Mouse (Mus musculus) midbrain, postnatal 0 days (tissue): ENCODE results near the gene Trpm8. TPM values are rescaled to one million over a fixed set of nuclear protein-coding genes. Genes with fewer than 3 reads are reported as not detected.
A peak's percentile ranks its signal among the peaks of the same experiment; 100 is the strongest.

ENCODE experiments used
- ATAC-seq: fragments of 200-750 bp; cut with Nextera tagmentation; 2 replicates; pipeline ENCODE4 v1.8.0; 2017; ENCODE audit warnings: moderate number of reproducible peaks, mild to moderate bottlenecking, moderate TSS enrichment, moderate library complexity; ENCODE audit not compliant: low FRiP score
- DNase-seq: peaks from one replicate; pipeline ENCODE4 v3.0.0-alpha.2; 2015; ENCODE audit warnings: low spot score
- H3K27ac ChIP-seq: fragments of 300-500 bp; sonication (generic); 2 replicates; pipeline ENCODE4 v1.5.1; 2014; ENCODE audit warnings: low read depth, mild to moderate bottlenecking, low read length, mixed read lengths
- H3K27me3 ChIP-seq: fragments of 300-500 bp; sonication (generic); 2 replicates; pipeline ENCODE4 v1.6.1; 2014; ENCODE audit warnings: low read length, control low read depth, mixed read lengths; ENCODE audit not compliant: insufficient read depth
- H3K36me3 ChIP-seq: fragments of 300-500 bp; sonication (generic); 2 replicates; pipeline ENCODE4 v1.6.1; 2014; ENCODE audit warnings: low read length, control low read depth, mixed read lengths; ENCODE audit not compliant: insufficient read depth
- H3K4me1 ChIP-seq: fragments of 300-500 bp; sonication (generic); 2 replicates; pipeline ENCODE4 v1.6.1; 2014; ENCODE audit warnings: mild to moderate bottlenecking, control low read depth, antibody characterized with exemption, low read length, mixed read lengths; ENCODE audit not compliant: insufficient read depth
- H3K4me2 ChIP-seq: fragments of 300-500 bp; sonication (generic); 2 replicates; pipeline ENCODE4 v1.6.1; 2014; ENCODE audit warnings: low read depth, mild to moderate bottlenecking, low read length, mixed read lengths; ENCODE audit not compliant: poor library complexity, severe bottlenecking
- H3K4me3 ChIP-seq: fragments of 300-500 bp; sonication (generic); 2 replicates; pipeline ENCODE4 v1.5.1; 2014; ENCODE audit warnings: low read depth, mild to moderate bottlenecking, low read length, moderate library complexity
- H3K9ac ChIP-seq: fragments of 300-500 bp; sonication (generic); replicated peaks from 2 replicates; pipeline ENCODE4 v1.6.1; 2014; ENCODE audit warnings: mild to moderate bottlenecking, low read length, moderate library complexity, mixed read lengths; ENCODE audit not compliant: poor library complexity, severe bottlenecking
- H3K9me3 ChIP-seq: fragments of 300-500 bp; sonication (generic); 2 replicates; pipeline ENCODE4 v1.6.1; 2016; ENCODE audit warnings: low read length, control low read depth
- CTCF ChIP-seq: IDR thresholded peaks from 2 replicates; pipeline ENCODE4 v1.5.1; 2016; ENCODE audit warnings: antibody characterized with exemption, mild to moderate bottlenecking
- WGBS: fragments of 180-500 bp; shearing (Covaris S2); extraction: QIAGEN DNeasy Blood & Tissue Kit; methylation state at CpG from one replicate; pipeline ENCODE4 v1.1.7; 2014; 5-methylcytosine and 5-hydroxymethylcytosine counted together
- polyA plus RNA-seq: library from polyadenylated mRNA; unstranded; fragments of >200 nt; fragmentation: Nextera tagmentation; extraction: Ambion mirVana; gene quantifications from 2 replicates; pipeline ENCODE4 v1.2.1, GENCODE M21; 2015
- total RNA-seq: library from RNA; depleted of rRNA; stranded (reverse); fragments of >200 nt; gene quantifications from 2 replicates; pipeline ENCODE4 v1.2.3, GENCODE M21; 2014

Trpm8 gene
- total and polyA plus RNA-seq, 2 experiments from 2014 or later = 0.21 to 1.2 TPM

- TF ChIP-seq CTCF = no peak
- H3K4me2 ChIP-seq = no peak overlapping the region
- no peak for ATAC-seq
- H3K9ac ChIP-seq = no peak overlapping the region
- H3K27me3 ChIP-seq = no peaks in the 10 kb centered on the region
- H3K9me3 ChIP-seq = peaks cover 68% of the 10 kb centered on the region
- no peak for DNase-seq
- H3K36me3 ChIP-seq = peaks cover 30% of the 10 kb centered on the region
- 80% methylated on average over 10 of the region's 10 CpGs for WGBS
- H3K27ac ChIP-seq = no peak overlapping the region
- no peaks in the 10 kb centered on the region for H3K4me1 ChIP-seq
- no peak overlapping the region for H3K4me3 ChIP-seq
These were observed 20.4 kb upstream of the Trpm8 start for GRCm38 (mm10) chr1:88256886-88257663.

- TF ChIP-seq CTCF = no peak
- no peak overlapping the region for H3K9ac ChIP-seq
- 82% methylated on average over 6 of the region's 6 CpGs for WGBS
- peaks cover 36% of the 10 kb centered on the region for H3K36me3 ChIP-seq
- no peak for ATAC-seq
- DNase-seq = no peak
- H3K27ac ChIP-seq = no peak overlapping the region
- H3K9me3 ChIP-seq = peaks cover 62% of the 10 kb centered on the region
- H3K27me3 ChIP-seq = no peaks in the 10 kb centered on the region
- H3K4me1 ChIP-seq = no peaks in the 10 kb centered on the region
- H3K4me3 ChIP-seq = no peak overlapping the region
- no peak overlapping the region for H3K4me2 ChIP-seq
These were observed 19.8 kb upstream of the Trpm8 start for GRCm38 (mm10) chr1:88257681-88258080.

- DNase-seq = no peak
- no peak for TF ChIP-seq CTCF
- no peak overlapping the region for H3K27ac ChIP-seq
- no peak overlapping the region for H3K4me3 ChIP-seq
- no peak overlapping the region for H3K4me2 ChIP-seq
- H3K36me3 ChIP-seq = peaks cover 42% of the 10 kb centered on the region
- no peak overlapping the region for H3K9ac ChIP-seq
- H3K9me3 ChIP-seq = peaks cover 55% of the 10 kb centered on the region
- no peak for ATAC-seq
- H3K4me1 ChIP-seq = no peaks in the 10 kb centered on the region
- H3K27me3 ChIP-seq = no peaks in the 10 kb centered on the region
- WGBS = 68% methylated on average over 6 of the region's 6 CpGs
These were observed 19.1 kb upstream of the Trpm8 start for GRCm38 (mm10) chr1:88258361-88258760.

- H3K27ac ChIP-seq = no peak overlapping the region
- 79% methylated on average over 8 of the region's 8 CpGs for WGBS
- H3K4me2 ChIP-seq = no peak overlapping the region
- DNase-seq = peak; percentile 79
- TF ChIP-seq CTCF = no peak
- no peak overlapping the region for H3K4me3 ChIP-seq
- no peaks in the 10 kb centered on the region for H3K27me3 ChIP-seq
- peaks cover 49% of the 10 kb centered on the region for H3K36me3 ChIP-seq
- no peaks in the 10 kb centered on the region for H3K4me1 ChIP-seq
- no peak for ATAC-seq
- peaks cover 48% of the 10 kb centered on the region for H3K9me3 ChIP-seq
- peak overlapping the region; percentile 3 for H3K9ac ChIP-seq
These were observed 18.4 kb upstream of the Trpm8 start for GRCm38 (mm10) chr1:88258881-88259642.

- WGBS = 80% methylated on average over 4 of the region's 4 CpGs
- no peak for TF ChIP-seq CTCF
- Histone ChIP-seq H3K4me3 (no peak overlapping the region), H3K9ac (peak overlapping the region; percentile 3; the same call in 1 of the 2 replicates), H3K27ac (no peak overlapping the region), H3K27me3 (no peaks in the 10 kb centered on the region), H3K36me3 (peaks cover 55% of the 10 kb centered on the region), H3K9me3 (peaks cover 43% of the 10 kb centered on the region), H3K4me1 (no peaks in the 10 kb centered on the region), H3K4me2 (no peak overlapping the region)
- ATAC-seq = no peak
- no peak for DNase-seq
These were observed 17.8 kb upstream of the Trpm8 start for GRCm38 (mm10) chr1:88259643-88260024.

GRCm38 (mm10) chr1:88260114-88260513 is 17.3 kb upstream of the Trpm8 start:
- 0 out of 2 replicates have a peak, but pooled peaks have one; percentile 2 for ATAC-seq

More at GRCm38 (mm10) chr1:88260114-88260513, 17.3 kb upstream of the Trpm8 start:
- no peak overlapping the region for H3K4me2 ChIP-seq
- H3K36me3 ChIP-seq = peaks cover 60% of the 10 kb centered on the region
- H3K9ac ChIP-seq = no peak overlapping the region
- DNase-seq = no peak
- H3K27ac ChIP-seq = no peak overlapping the region
- 78% methylated on average over 6 of the region's 6 CpGs for WGBS
- H3K4me1 ChIP-seq = no peaks in the 10 kb centered on the region
- TF ChIP-seq CTCF = no peak
- H3K9me3 ChIP-seq = peaks cover 38% of the 10 kb centered on the region
- H3K27me3 ChIP-seq = no peaks in the 10 kb centered on the region
- H3K4me3 ChIP-seq = no peak overlapping the region
